ENCODE assay signal across 13 mouse cellular contexts in genomic region chr4:124668078-124668477, GRCm38 (mm10). TPM values are rescaled to one million over a fixed set of nuclear protein-coding genes. Genes with fewer than 3 reads are reported as not detected.
A peak's percentile ranks its signal among the peaks of the same experiment; 100 is the strongest.
DNase-seq lines count a peak whose midpoint lies in the region; ATAC-seq and TF ChIP-seq lines count a peak whose summit lies in the region.
"Had no signal": no experiment of that assay in that cellular context is flagged by ENCODE, and none has a peak within 500 bp of the region (broad histone marks: within the 10 kb centered on the region; RNA-seq: fewer than 3 reads in every experiment).

No protein-coding gene starts in this region.

- peaks cover 79% of the 10 kb centered on the region for H3K27me3 ChIP-seq in E14TG2a.4 (ENCODE audit: insufficient read depth, low read length)
- peaks cover 6% of the 10 kb centered on the region; the same call in 1 of the 2 replicates for H3K27me3 ChIP-seq in forebrain, embryonic 16.5 days (replicated peaks; ENCODE audit: control insufficient read depth, insufficient read depth, low read length)
- H3K27me3 ChIP-seq in midbrain, embryonic 12.5 days: peaks cover 79% of the 10 kb centered on the region

- peak; percentile 31 for DNase-seq in ES-CJ7 (ENCODE audit: low read depth, low spot score)
- DNase-seq in spleen, postnatal 14 days (ENCODE audit: low spot score in 2 of 2): no peak
- no peak for DNase-seq in kidney, adult 18-20 months
- DNase-seq in cerebellum, adult 11-12 months: no peak
- DNase-seq: cerebellum, adult 8-10 months; gastrocnemius, postnatal 14 days had no signal

- 7% methylated on average over 8 of the region's 8 CpGs for WGBS in forebrain, embryonic 16.5 days
- 7% methylated on average over 8 of the region's 8 CpGs for WGBS in midbrain, embryonic 12.5 days

- no peak overlapping the region for H3K27ac ChIP-seq in forebrain, embryonic 16.5 days (ENCODE audit: low read length)
- H3K27ac ChIP-seq in midbrain, embryonic 12.5 days (replicated peaks): peak overlapping the region; percentile 85
- H3K27ac ChIP-seq: heart, embryonic 15.5 days; liver, embryonic 14.5 days had no signal

- 0 out of 2 replicates have a peak overlapping the region, but pooled peaks have one; percentile 26 for H3K4me3 ChIP-seq in E14TG2a.4 (replicated peaks; ENCODE audit: low read length)
- H3K4me3 ChIP-seq in forebrain, embryonic 16.5 days (replicated peaks; ENCODE audit: low read length): no peak overlapping the region
- H3K4me3 ChIP-seq in midbrain, embryonic 12.5 days: peak overlapping the region; percentile 7; the same call in 1 of the 2 replicates
- H3K4me3 ChIP-seq: heart, embryonic 15.5 days had no signal

- H3K4me1 ChIP-seq in E14TG2a.4 (replicated peaks; ENCODE audit: low read depth, low read length): peaks cover 39% of the 10 kb centered on the region
- peaks cover 40% of the 10 kb centered on the region for H3K4me1 ChIP-seq in forebrain, embryonic 16.5 days (replicated peaks; ENCODE audit: control insufficient read depth, insufficient read depth, low read length)
- H3K4me1 ChIP-seq in midbrain, embryonic 12.5 days: peaks cover 52% of the 10 kb centered on the region

- no peak for TF ChIP-seq CTCF in E14TG2a.4 (conservative IDR thresholded peaks at IDR 0.05; ENCODE audit: low read length)

- peak; percentile 11; the same call in 1 of the 2 replicates for ATAC-seq in forebrain, embryonic 16.5 days
- ATAC-seq in midbrain, embryonic 12.5 days (ENCODE audit: low FRiP score, low read depth): peak; percentile 88
- ATAC-seq: intestine, embryonic 16.5 days had no signal

- no peaks in the 10 kb centered on the region for H3K9me3 ChIP-seq in E14TG2a.4 (ENCODE audit: low read length)
- H3K9me3 ChIP-seq in forebrain, embryonic 16.5 days (ENCODE audit: control insufficient read depth, low read length): no peaks in the 10 kb centered on the region
- H3K9me3 ChIP-seq in midbrain, embryonic 12.5 days: no peaks in the 10 kb centered on the region
- H3K9me3 ChIP-seq: heart, embryonic 15.5 days had no signal

- H3K4me2 ChIP-seq in forebrain, embryonic 16.5 days (ENCODE audit: low read length): no peak overlapping the region
- H3K4me2 ChIP-seq in midbrain, embryonic 12.5 days (replicated peaks): peak overlapping the region; percentile 47
- H3K4me2 ChIP-seq: heart, embryonic 15.5 days had no signal

- H3K36me3 ChIP-seq in E14TG2a.4 (ENCODE audit: insufficient read depth, low read length): no peaks in the 10 kb centered on the region
- H3K36me3 ChIP-seq in forebrain, embryonic 16.5 days (ENCODE audit: control insufficient read depth, insufficient read depth): no peaks in the 10 kb centered on the region
- H3K36me3 ChIP-seq in midbrain, embryonic 12.5 days: no peaks in the 10 kb centered on the region
- H3K36me3 ChIP-seq: heart, embryonic 15.5 days had no signal

- no peak overlapping the region for H3K9ac ChIP-seq in forebrain, embryonic 16.5 days (replicated peaks; ENCODE audit: low read depth, low read length)
- H3K9ac ChIP-seq in midbrain, embryonic 12.5 days (replicated peaks): no peak overlapping the region
- H3K9ac ChIP-seq: heart, embryonic 15.5 days; liver, embryonic 14.5 days had no signal

RNA-seq across cellular contexts. Expression of gene Pou3f1, which starts 11.5 kb away (rescaled TPM):
- polyA plus RNA-seq in forebrain, embryonic 16.5 days (2015; fragmentation: Nextera tagmentation; extraction: Ambion mirVana): 20.9 and 22.7 TPM in 2 replicates
- polyA plus RNA-seq in midbrain, embryonic 12.5 days (2016; fragmentation: Nextera tagmentation; extraction: Ambion mirVana): 26.2 and 30.5 TPM in 2 replicates

RNA-seq across cellular contexts. Expression of gene Utp11, which starts 25.3 kb away (rescaled TPM):
- 42.1 and 48.3 TPM in 2 replicates for polyA plus RNA-seq in forebrain, embryonic 16.5 days (2015; fragmentation: Nextera tagmentation; extraction: Ambion mirVana)
- 61.9 and 63.0 TPM in 2 replicates for polyA plus RNA-seq in midbrain, embryonic 12.5 days (2016; fragmentation: Nextera tagmentation; extraction: Ambion mirVana)

RNA-seq across cellular contexts. Expression of gene Fhl3, which starts 32.4 kb away (rescaled TPM):
- polyA plus RNA-seq in forebrain, embryonic 16.5 days (2015; fragmentation: Nextera tagmentation; extraction: Ambion mirVana): 1.9 and 2.3 TPM in 2 replicates
- polyA plus RNA-seq in midbrain, embryonic 12.5 days (2016; fragmentation: Nextera tagmentation; extraction: Ambion mirVana): 2.6 and 4.1 TPM in 2 replicates

RNA-seq across cellular contexts. Expression of gene Sf3a3, which starts 46.5 kb away (rescaled TPM):
- polyA plus RNA-seq in forebrain, embryonic 16.5 days (2015; fragmentation: Nextera tagmentation; extraction: Ambion mirVana): 128 and 129 TPM in 2 replicates
- 194 and 195 TPM in 2 replicates for polyA plus RNA-seq in midbrain, embryonic 12.5 days (2016; fragmentation: Nextera tagmentation; extraction: Ambion mirVana)

RNA-seq across cellular contexts. Expression of gene 3100002H09Rik, which starts 57.5 kb away (rescaled TPM):
- polyA plus RNA-seq in forebrain, embryonic 16.5 days (2015; fragmentation: Nextera tagmentation; extraction: Ambion mirVana): 1.1 and 1.7 TPM in 2 replicates
- polyA plus RNA-seq in midbrain, embryonic 12.5 days (2016; fragmentation: Nextera tagmentation; extraction: Ambion mirVana): 1.1 and 1.6 TPM in 2 replicates
- polyA plus RNA-seq: intestine, embryonic 16.5 days; liver, embryonic 14.5 days; small intestine, adult 2 months had no signal
